Mouse (Mus musculus) CH12.LX (cell line): ENCODE data around the gene Ehd2. TPM values are rescaled to one million over a fixed set of nuclear protein-coding genes. Genes with fewer than 3 reads are reported as not detected.

ENCODE experiments used
- DNase-seq: peaks from one replicate; pipeline ENCODE4 v3.0.0-alpha.2; 2013; ENCODE audit errors: extremely low read depth
- H3K27ac ChIP-seq: 2 replicates; pipeline ENCODE4 v1.5.1; 2012; ENCODE audit warnings: low read depth, mild to moderate bottlenecking, control low read depth, moderate library complexity; ENCODE audit not compliant: insufficient read depth
- H3K27me3 ChIP-seq: replicated peaks from 2 replicates; pipeline ENCODE3; 2012; ENCODE audit warnings: inconsistent platforms
- H3K36me3 ChIP-seq, 2 experiments: replicated peaks in 1 of 2; 2 replicates each; pipeline versions ENCODE3 to v1.6.1; 2012; ENCODE audit warnings: inconsistent platforms in 1 of 2, low read length in 1 of 2, mild to moderate bottlenecking in 1 of 2, mixed read lengths in 1 of 2, moderate library complexity in 1 of 2; ENCODE audit not compliant: control insufficient read depth in 1 of 2, insufficient read depth in 1 of 2
- H3K4me1 ChIP-seq, 2 experiments: 2 replicates each; pipeline ENCODE4 v1.6.1; 2012; ENCODE audit warnings: inconsistent platforms in 1 of 2, moderate library complexity in 1 of 2; ENCODE audit not compliant: insufficient read depth in 2 of 2, control insufficient read depth in 1 of 2
- H3K4me2 ChIP-seq: 2 replicates; pipeline ENCODE4 v1.6.1; 2012; ENCODE audit warnings: low read depth, mild to moderate bottlenecking, control low read depth; ENCODE audit not compliant: poor library complexity, insufficient read depth, severe bottlenecking
- H3K4me3 ChIP-seq, 3 experiments: fragments of 150-350 bp in 1 of 3; sonication (generic) in 1 of 3; replicated peaks in 1 of 3; 2 replicates each; pipeline versions ENCODE3 to v1.5.1; 2011 to 2012; ENCODE audit warnings: low read depth in 2 of 3, low read length in 2 of 3, mild to moderate bottlenecking in 2 of 3, moderate library complexity in 2 of 3, control low read depth in 1 of 3, improper control_type of control experiment in 1 of 3, inconsistent platforms in 1 of 3, mixed read lengths in 1 of 3; ENCODE audit not compliant: poor library complexity in 1 of 3
- H3K79me2 ChIP-seq: replicated peaks from 2 replicates; pipeline ENCODE4 v1.6.1; 2012; ENCODE audit warnings: mild to moderate bottlenecking, moderate library complexity; ENCODE audit not compliant: control insufficient read depth, poor library complexity, insufficient read depth, severe bottlenecking; ENCODE audit errors: extremely low read depth
- H3K9ac ChIP-seq: 2 replicates; pipeline ENCODE4 v1.6.1; 2012; ENCODE audit warnings: low read depth, mild to moderate bottlenecking, control low read depth, moderate library complexity; ENCODE audit not compliant: insufficient read depth
- H3K9me3 ChIP-seq: replicated peaks from 2 replicates; pipeline ENCODE3; 2012; ENCODE audit warnings: low read length, inconsistent platforms, mixed read lengths
- BHLHE40 ChIP-seq: IDR thresholded peaks from 2 replicates; pipeline ENCODE4 v1.6.1; 2011; ENCODE audit warnings: mild to moderate bottlenecking, low read depth, low read length, improper control_type of control experiment
- CHD2 ChIP-seq: IDR thresholded peaks from 2 replicates; pipeline ENCODE4 v1.6.1; 2011; ENCODE audit warnings: low read length, improper control_type of control experiment
- CTCF ChIP-seq, 2 experiments: IDR thresholded peaks in 1 of 2; conservative IDR thresholded peaks in 1 of 2; 2 replicates each; pipeline ENCODE4 v1.5.1; 2011 to 2012; ENCODE audit warnings: low read depth in 2 of 2, low read length in 2 of 2, improper control_type of control experiment in 1 of 2, inconsistent platforms in 1 of 2, mild to moderate bottlenecking in 1 of 2, moderate library complexity in 1 of 2
- EP300 ChIP-seq: IDR thresholded peaks from 2 replicates; pipeline ENCODE4 v1.6.1; 2011; ENCODE audit warnings: low read length, improper control_type of control experiment
- ETS1 ChIP-seq: conservative IDR thresholded peaks from 2 replicates; pipeline ENCODE4 v1.6.1; 2012; ENCODE audit warnings: low read depth, mild to moderate bottlenecking, inconsistent platforms, low read length, improper control_type of control experiment, moderate library complexity
- HCFC1 ChIP-seq: IDR thresholded peaks from 2 replicates; pipeline ENCODE4 v1.6.1; 2012; ENCODE audit warnings: low read depth, mild to moderate bottlenecking, inconsistent platforms, low read length, improper control_type of control experiment
- KAT2A ChIP-seq: IDR thresholded peaks from 2 replicates; pipeline ENCODE4 v1.6.1; 2012; ENCODE audit warnings: low read length, improper control_type of control experiment, inconsistent platforms; ENCODE audit not compliant: insufficient replicate concordance
- MAX ChIP-seq: IDR thresholded peaks from 2 replicates; pipeline ENCODE4 v1.6.1; 2011; ENCODE audit warnings: low read length, improper control_type of control experiment
- MAZ ChIP-seq: IDR thresholded peaks from 2 replicates; pipeline ENCODE4 v1.6.1; 2012; ENCODE audit warnings: low read depth, mild to moderate bottlenecking, inconsistent platforms, low read length, improper control_type of control experiment, moderate library complexity
- MYC ChIP-seq: IDR thresholded peaks from 2 replicates; pipeline ENCODE4 v1.6.1; 2011; ENCODE audit warnings: low read depth, mild to moderate bottlenecking, improper control_type of control experiment, low read length
- NELFE ChIP-seq: IDR thresholded peaks from 2 replicates; pipeline ENCODE4 v1.6.1; 2011; ENCODE audit warnings: low read depth, low read length, improper control_type of control experiment
- NRF1 ChIP-seq: IDR thresholded peaks from 2 replicates; pipeline ENCODE4 v1.6.1; 2014; ENCODE audit warnings: low read depth, mild to moderate bottlenecking, inconsistent platforms, low read length, improper control_type of control experiment, moderate library complexity
- PAX5 ChIP-seq: IDR thresholded peaks from 2 replicates; pipeline ENCODE4 v1.6.1; 2012; ENCODE audit warnings: low read length, inconsistent platforms, mixed read lengths
- POLR2A ChIP-seq: IDR thresholded peaks from 2 replicates; pipeline ENCODE4 v1.6.1; 2011; ENCODE audit warnings: low read depth, mild to moderate bottlenecking, improper control_type of control experiment, low read length
- POLR2AphosphoS2 ChIP-seq: IDR thresholded peaks from 2 replicates; pipeline ENCODE4 v1.6.1; 2011; ENCODE audit warnings: low read depth, low read length, improper control_type of control experiment
- RAD21 ChIP-seq: IDR thresholded peaks from 2 replicates; pipeline ENCODE4 v1.6.1; 2011; ENCODE audit warnings: low read depth, mild to moderate bottlenecking, low read length, improper control_type of control experiment, moderate library complexity
- RCOR1 ChIP-seq: conservative IDR thresholded peaks from 2 replicates; pipeline ENCODE4 v1.6.1; 2012; ENCODE audit warnings: low read depth, mild to moderate bottlenecking, inconsistent platforms, low read length, improper control_type of control experiment
- TCF12 ChIP-seq: IDR thresholded peaks from 2 replicates; pipeline ENCODE4 v1.6.1; 2014; ENCODE audit warnings: low read depth, mild to moderate bottlenecking, inconsistent platforms, low read length, improper control_type of control experiment
- UBTF ChIP-seq: IDR thresholded peaks from 2 replicates; pipeline ENCODE4 v1.6.1; 2012; ENCODE audit warnings: low read depth, mild to moderate bottlenecking, inconsistent platforms, low read length, improper control_type of control experiment, moderate library complexity
- USF2 ChIP-seq: conservative IDR thresholded peaks from 2 replicates; pipeline ENCODE4 v1.6.1; 2011; ENCODE audit warnings: low read depth, low read length, improper control_type of control experiment
- ZKSCAN1 ChIP-seq: IDR thresholded peaks from 2 replicates; pipeline ENCODE4 v1.6.1; 2012; ENCODE audit warnings: low read depth, inconsistent platforms, low read length, improper control_type of control experiment, borderline replicate concordance
- ZMIZ1 ChIP-seq: IDR thresholded peaks from 2 replicates; pipeline ENCODE4 v1.6.1; 2012; ENCODE audit warnings: low read depth, mild to moderate bottlenecking, inconsistent platforms, low read length, improper control_type of control experiment
- ZNF384 ChIP-seq: IDR thresholded peaks from 2 replicates; pipeline ENCODE4 v1.6.1; 2012; ENCODE audit warnings: low read depth, low read length, improper control_type of control experiment, inconsistent platforms
- dilution Hi-C: fragments of 300-500 bp; cut with MboI; formaldehyde crosslinking; loops from 2 replicates; pipeline ENCODE4 v1.14.3; 2020; ENCODE audit warnings: low sequenced_read_pairs; ENCODE audit not compliant: extremely low pct_unique_long_range_greater_than_20kb, extremely low pct_ligation_motif_present
- in situ Hi-C: fragments of 300-500 bp; cut with MboI; formaldehyde crosslinking; loops from 3 replicates; pipeline ENCODE4 v1.14.3; 2019; ENCODE audit warnings: low sequenced_read_pairs, low pct_ligation_motif_present, low pct_unique_long_range_greater_than_20kb, mixed read lengths
- polyA plus RNA-seq: library from polyadenylated mRNA; unstranded; fragments of >175 nt; gene quantifications from 2 replicates; pipeline ENCODE4 v1.2.1, GENCODE M21; 2012; ENCODE audit warnings: low read depth; ENCODE audit not compliant: insufficient read length
- total RNA-seq, 2 experiments: library from RNA; depleted of rRNA; stranded (reverse); fragments of 300-350 nt in 1 of 2; fragments of >200 nt in 1 of 2; gene quantifications; 2 replicates each; pipeline ENCODE4 v1.2.3; 2012 to 2014

The Ehd2 gene
- total and polyA plus RNA-seq, 3 experiments = 1.2 to 7.0 (median 5.2) TPM

- DNase-seq = no peak
- dilution Hi-C loops = loop anchor here (25.0 kb wide), 1 partner anchor 210 kb away; no protein-coding TSS in a partner anchor
- H3K79me2 ChIP-seq = no peaks in the 10 kb centered on the region
- H3K36me3 ChIP-seq = peaks cover 14 to 21% of the 10 kb centered on the region in 2 experiments
- in situ Hi-C loops = no loop called here
- H3K4me2 ChIP-seq = no peak overlapping the region
- H3K9ac ChIP-seq = no peak overlapping the region
- TF ChIP-seq NELFE (no peak), BHLHE40 (no peak), ZMIZ1 (no peak), CHD2 (no peak), CTCF (conservative IDR thresholded peaks at IDR 0.05 in 1 of 2, IDR thresholded peaks at IDR 0.05 in 1 of 2; ENCODE audit: low read depth in 2 of 2, low read length in 2 of 2) (no peak), MAX (no peak), PAX5 (no peak), TCF12 (no peak), NRF1 (no peak), UBTF (no peak), USF2 (no peak), HCFC1 (no peak), ZNF384 (no peak), MAZ (no peak), POLR2AphosphoS2 (no peak), ETS1 (no peak)
- H3K27ac ChIP-seq = no peak overlapping the region
- peaks cover 7 to 21% of the 10 kb centered on the region in 2 experiments; a peak in 3 of 4 replicates for H3K4me1 ChIP-seq
- H3K27me3 ChIP-seq = no peaks in the 10 kb centered on the region
- H3K9me3 ChIP-seq = peaks cover 6% of the 10 kb centered on the region
- no peak overlapping the region for H3K4me3 ChIP-seq
Measured at GRCm38 (mm10) chr7:15952416-15952815, 15.0 kb downstream of the Ehd2 start.

- peaks cover 12 to 14% of the 10 kb centered on the region in 2 experiments for H3K36me3 ChIP-seq
- dilution Hi-C loops (loop anchor here (25.0 kb wide), 1 partner anchor 212 kb away; no protein-coding TSS in a partner anchor), in situ Hi-C loops (no loop called here)
- no peaks in the 10 kb centered on the region for H3K27me3 ChIP-seq
- DNase-seq = no peak
- H3K4me3 ChIP-seq = no peak overlapping the region
- H3K79me2 ChIP-seq = peaks cover 5% of the 10 kb centered on the region
- TF ChIP-seq ZKSCAN1 (no peak), MYC (no peak), KAT2A (no peak), POLR2AphosphoS2 (no peak), HCFC1 (no peak), EP300 (no peak), RAD21 (no peak), RCOR1 (no peak), NELFE (no peak), MAZ (no peak), ZNF384 (no peak), POLR2A (no peak), UBTF (no peak)
- H3K9me3 ChIP-seq = peaks cover 3% of the 10 kb centered on the region
- no peak overlapping the region for H3K9ac ChIP-seq
- H3K4me1 ChIP-seq = peaks cover 12 to 31% of the 10 kb centered on the region in 2 experiments
- H3K27ac ChIP-seq = no peak overlapping the region
- H3K4me2 ChIP-seq = no peak overlapping the region
Measured at GRCm38 (mm10) chr7:15950008-15950407, 17.4 kb downstream of the Ehd2 start.
